Mouse (Mus musculus): ENCODE data around the gene Anks1b.
"Not testable (repeated sequence)": the region's sequence is repeated elsewhere in the genome, so short reads cannot be mapped to it uniquely, and the experiment has no call there.

Gene Anks1b

GRCm38 (mm10) chr10:90546635-90547034, 673.3 kb downstream of the Anks1b start:
- in situ Hi-C loops (cut with MboI, MseI): no loop called here

DNA sequence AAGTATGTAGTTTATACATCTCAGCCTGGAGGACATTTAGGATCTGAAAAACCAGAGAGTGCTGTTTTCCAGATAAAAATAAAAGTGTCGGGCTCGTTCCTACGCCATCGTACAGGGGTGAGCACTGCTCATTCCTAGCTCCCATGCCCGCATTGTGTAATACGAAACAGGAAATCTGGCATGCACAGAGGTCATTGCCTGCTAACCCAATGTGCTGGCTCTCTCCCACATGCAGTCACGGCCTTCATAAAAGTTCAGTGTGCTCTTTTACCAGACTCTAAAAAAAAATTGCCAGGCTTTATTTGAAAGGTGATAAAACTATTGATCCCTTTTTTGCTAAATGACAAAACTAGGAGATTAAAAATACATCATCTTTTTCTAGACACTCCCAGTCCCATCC, 689.6 kb downstream of the Anks1b start:
- in situ Hi-C loops (cut with MboI, MseI): no loop called here

GRCm38 (mm10) chr10:90576191-90577098, 703.1 kb downstream of the Anks1b start:
- in situ Hi-C loops (cut with MboI, MseI): no loop called here

- in situ Hi-C loops (cut with MboI, MseI): no loop called here
These were observed 703.8 kb downstream of the Anks1b start for GRCm38 (mm10) chr10:90577099-90577461.

GRCm38 (mm10) chr10:90577777-90578176, 704.5 kb downstream of the Anks1b start:
- in situ Hi-C loops (cut with MboI, MseI): no loop called here

- in situ Hi-C loops (cut with MboI, MseI): no loop called here
These were observed 706.7 kb downstream of the Anks1b start for GRCm38 (mm10) chr10:90579970-90580369.

- in situ Hi-C loops (cut with MboI, MseI): no loop called here
These were observed 710.7 kb downstream of the Anks1b start for GRCm38 (mm10) chr10:90584052-90584451.

DNA sequence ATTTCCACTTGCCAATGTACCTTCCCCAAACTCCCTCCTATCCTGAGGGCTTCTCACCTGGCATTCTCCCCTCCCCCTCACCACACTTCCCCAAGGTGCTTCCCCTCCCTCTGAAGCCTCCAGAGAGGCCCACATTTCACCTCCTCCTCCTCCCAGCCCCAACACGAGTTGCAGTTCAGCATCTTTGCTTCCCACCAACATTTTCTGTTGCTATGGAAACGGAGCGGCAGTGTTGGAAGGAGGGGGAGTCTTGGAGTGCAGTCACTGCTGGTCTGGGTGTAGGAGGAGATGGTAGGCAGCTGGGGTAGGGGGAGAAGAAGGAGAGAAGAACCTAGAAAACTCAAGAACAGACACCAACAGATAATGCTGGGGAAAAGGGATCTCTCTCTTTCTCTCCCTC, 722.8 kb downstream of the Anks1b start:
- in situ Hi-C loops (cut with MboI, MseI): no loop called here

DNA sequence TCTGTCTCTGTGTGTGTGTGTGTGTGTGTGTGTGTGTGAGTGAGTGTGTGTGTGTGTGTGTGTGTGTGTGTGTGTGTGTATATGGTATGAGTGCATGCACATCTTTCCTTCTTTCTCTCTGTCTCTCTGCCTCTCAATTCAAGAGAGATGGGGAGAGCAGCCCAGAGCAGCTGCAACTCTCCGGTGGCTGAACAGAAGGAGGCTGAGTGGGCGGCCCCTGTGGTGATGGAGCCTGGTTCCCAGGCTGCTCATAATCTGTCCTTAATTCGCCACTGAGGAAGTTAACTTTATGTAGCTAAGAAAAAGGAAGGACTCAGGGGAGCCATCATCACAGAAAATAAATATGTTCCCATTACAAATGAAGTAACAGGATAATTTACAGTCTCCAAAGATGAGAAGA, 723.3 kb downstream of the Anks1b start:
- in situ Hi-C loops (cut with MboI, MseI): no loop called here

DNA sequence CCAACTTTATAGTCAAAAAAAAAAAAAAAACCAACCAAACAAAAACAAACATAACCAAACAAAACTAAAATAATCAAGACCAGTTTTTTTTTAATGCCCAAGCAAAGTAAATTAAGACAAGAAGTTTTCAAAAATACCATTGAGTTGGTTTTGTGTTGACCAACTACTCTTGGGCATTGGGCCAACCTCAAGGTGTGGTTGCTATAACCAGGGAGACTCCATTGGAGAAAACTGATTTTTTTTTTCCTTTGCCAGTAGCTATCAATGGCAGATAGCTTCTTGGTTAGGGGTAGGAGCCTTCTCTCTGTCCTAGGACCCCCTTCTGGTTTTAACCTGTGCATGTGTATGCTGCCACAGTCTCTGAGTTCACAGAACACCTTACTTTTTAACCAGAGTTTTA, 725.8 kb downstream of the Anks1b start:
- in situ Hi-C loops (cut with MboI, MseI): no loop called here

GRCm38 (mm10) chr10:90599726-90600531, 726.6 kb downstream of the Anks1b start:
- in situ Hi-C loops (cut with MboI, MseI): loop anchor here in 1 of 2 experiments (10.0 kb wide), 1 partner anchor 1055 kb away; no protein-coding TSS in a partner anchor

DNA sequence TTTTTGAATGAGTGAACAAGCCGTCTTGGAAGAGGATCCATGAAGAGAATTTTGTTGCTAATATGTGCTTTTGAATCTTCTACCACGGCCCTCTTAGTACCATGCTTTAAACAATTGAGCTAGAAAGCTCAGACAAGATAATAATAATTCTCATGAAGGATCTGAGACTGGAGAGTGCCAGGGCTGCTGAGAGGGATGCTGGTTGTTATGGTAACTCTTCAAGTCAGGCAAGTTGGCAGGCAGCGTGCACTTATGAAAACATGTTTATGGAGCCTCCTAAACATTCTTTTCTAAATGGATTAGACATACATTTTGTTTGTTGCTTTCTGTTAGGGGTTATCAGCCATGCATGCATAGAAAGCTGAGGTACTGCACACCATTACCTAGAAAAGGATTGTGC, 734.3 kb downstream of the Anks1b start:
- in situ Hi-C loops (cut with MboI, MseI): loop anchor here in 1 of 2 experiments (10.0 kb wide), 1 partner anchor 1063 kb away; no protein-coding TSS in a partner anchor

DNA sequence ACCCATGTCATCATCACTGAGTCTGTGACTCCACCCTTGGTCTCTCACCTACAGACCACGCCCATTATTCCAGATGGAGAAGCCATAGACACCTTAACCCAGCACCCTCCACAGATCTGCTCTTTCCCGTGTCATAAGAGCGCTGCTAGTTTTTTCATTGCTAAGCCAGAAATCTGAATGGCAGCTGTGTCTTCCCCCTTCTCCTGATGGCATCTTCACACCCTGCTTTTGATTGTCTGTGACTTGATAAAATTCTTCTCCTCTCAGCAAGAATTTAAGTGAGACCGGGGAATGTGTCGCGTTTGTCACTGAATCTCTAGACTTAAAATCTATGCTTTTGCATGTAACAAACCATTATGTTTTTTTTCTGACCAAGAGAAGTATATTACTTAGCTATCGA, 736.1 kb downstream of the Anks1b start:
- in situ Hi-C loops (cut with MboI, MseI): loop anchor here in 1 of 2 experiments (10.0 kb wide), 1 partner anchor 1065 kb away; no protein-coding TSS in a partner anchor

GRCm38 (mm10) chr10:90613051-90613450, 739.7 kb downstream of the Anks1b start:
- in situ Hi-C loops (cut with MboI, MseI): no loop called here

GRCm38 (mm10) chr10:90615196-90615595, 741.9 kb downstream of the Anks1b start:
- in situ Hi-C loops (cut with MboI, MseI): no loop called here

GRCm38 (mm10) chr10:90616622-90617021, 743.3 kb downstream of the Anks1b start:
- in situ Hi-C loops (cut with MboI, MseI): no loop called here

DNA sequence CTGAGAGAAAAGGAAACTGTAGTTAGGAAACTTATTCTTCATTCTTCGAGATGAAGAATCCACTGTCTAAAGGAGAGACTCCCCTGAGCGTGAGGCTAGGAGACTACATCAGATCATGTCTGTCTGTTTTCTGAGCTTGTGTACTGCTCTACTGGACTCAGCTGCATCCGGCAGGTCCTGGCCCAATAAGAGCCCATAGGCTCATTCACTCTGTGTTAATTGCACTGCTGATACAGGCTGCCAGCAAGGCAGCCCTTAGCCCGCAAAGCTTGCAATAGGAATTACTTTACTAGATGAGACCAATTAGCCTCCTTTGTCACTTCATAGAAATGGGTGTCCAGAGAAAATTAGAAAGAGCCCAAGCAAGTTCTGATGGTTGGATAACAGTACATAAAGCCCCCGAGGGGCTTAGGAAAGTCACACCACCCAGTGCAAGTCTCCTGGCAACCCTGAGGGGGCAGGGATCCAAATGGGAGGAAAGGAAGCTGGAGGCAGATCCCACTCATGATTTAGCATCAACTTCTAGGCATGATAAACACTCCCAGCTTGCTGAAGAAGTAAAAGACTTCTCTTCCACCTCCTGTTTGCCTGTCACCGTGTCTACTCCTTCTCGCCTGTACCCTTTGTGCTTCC, 744.5 kb downstream of the Anks1b start:
- in situ Hi-C loops (cut with MboI, MseI): no loop called here

DNA sequence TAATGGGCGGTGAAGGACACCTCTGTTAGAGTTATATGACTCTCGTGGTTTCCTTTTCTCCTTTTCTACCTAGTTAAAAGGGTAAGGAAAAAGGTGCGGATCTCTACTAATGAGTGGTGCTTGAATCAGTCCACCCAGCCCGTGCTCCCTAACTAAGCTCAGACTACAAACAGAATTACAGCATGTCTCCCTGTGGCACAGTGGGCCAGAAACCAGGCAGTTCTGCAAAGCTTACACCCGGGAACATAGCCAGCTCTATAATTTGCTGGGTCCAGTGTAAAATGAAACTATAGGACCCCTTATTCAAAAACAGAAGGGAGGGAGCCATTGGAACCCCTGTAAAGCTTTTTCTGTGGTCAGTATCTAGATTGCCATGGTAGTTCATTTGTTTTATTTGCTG, 754.2 kb downstream of the Anks1b start:
- in situ Hi-C loops (cut with MboI, MseI): no loop called here

GRCm38 (mm10) chr10:90630099-90630698, 756.9 kb downstream of the Anks1b start:
- in situ Hi-C loops (cut with MboI, MseI): no loop called here

DNA sequence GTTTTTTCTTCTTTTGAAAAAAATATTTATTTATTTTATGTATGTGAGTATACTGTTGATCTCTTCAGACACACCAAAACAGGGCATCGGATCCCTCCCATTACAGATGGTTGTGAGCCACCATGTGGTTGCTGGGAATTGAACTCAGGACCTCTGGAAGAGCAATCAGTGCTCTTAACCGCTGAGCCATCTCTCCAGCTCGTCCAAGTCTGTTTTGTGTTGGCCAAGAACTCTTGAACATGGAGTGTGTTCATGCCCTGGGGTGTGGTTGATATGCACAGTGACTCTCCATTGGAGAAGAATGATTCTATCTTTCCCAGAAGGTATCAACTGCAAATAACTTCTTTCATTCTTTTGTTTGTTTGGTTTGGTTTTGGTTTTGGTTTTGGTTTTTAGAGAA, 757.5 kb downstream of the Anks1b start:
- in situ Hi-C loops (cut with MboI, MseI): not testable (repeated sequence)

GRCm38 (mm10) chr10:90637352-90637751, 764.0 kb downstream of the Anks1b start:
- in situ Hi-C loops (cut with MboI, MseI): no loop called here

All from T-helper 17 cell (primary cell).